Mouse (Mus musculus): ENCODE results near the gene Rbms1. TPM values are rescaled to one million over a fixed set of nuclear protein-coding genes. Genes with fewer than 3 reads are reported as not detected.

The Rbms1 gene
- polyA plus RNA-seq, 1 experiment from 2014 or later: 65.2 TPM

DNA sequence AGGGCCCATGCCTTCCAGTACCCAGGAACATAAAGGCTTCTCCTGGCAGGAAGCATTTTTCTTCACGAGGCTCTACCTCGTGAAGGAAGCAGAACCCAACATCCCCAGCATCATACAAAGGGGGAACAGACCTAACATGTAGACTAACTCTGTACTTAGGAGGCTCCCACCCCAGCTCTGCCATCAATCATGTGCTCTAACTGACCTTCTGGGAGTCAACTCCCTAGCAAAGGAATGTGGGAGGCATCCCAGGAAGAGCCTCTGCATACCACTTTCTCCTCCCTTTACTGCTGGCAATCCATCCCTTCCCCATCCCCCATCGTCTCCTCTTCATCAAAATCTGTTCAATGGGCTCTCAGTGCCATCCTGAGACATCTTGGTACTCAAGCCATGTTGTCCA lies 49.7 kb downstream of the Rbms1 start:
- Histone ChIP-seq H3K27me3 (replicated peaks) (no peaks in the 10 kb centered on the region), H3K4me2 (no peak overlapping the region), H3K9me3 (replicated peaks) (no peaks in the 10 kb centered on the region), H3K9ac (replicated peaks) (no peak overlapping the region), H3K4me1 (peaks cover 12% of the 10 kb centered on the region; the same call in 1 of the 2 replicates), H3K4me3 (replicated peaks) (no peak overlapping the region), H3K27ac (replicated peaks) (no peak overlapping the region), H3K36me3 (no peaks in the 10 kb centered on the region)
- WGBS: 42% methylated on average over 3 of the region's 3 CpGs
- ATAC-seq (ENCODE audit: low FRiP score): no peak

DNA sequence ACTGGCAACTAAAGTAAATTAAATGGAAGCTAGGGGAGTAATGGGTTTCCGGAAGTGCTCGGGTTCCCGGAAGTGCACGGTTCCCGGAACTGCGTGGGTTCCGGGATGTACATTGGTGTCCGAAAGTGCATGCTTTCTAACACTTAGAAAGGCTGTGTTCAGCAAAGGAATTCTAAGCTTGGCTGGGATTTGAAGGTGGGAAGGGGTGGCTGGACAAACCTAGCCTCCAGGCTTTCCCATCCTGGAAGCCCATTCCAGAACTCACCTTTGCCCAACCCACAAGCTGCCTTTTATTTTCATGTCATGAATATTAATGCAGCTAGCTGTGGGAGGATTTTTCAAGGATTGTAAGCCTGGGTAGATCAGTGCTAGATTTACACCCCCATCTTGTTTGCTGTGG lies 51.3 kb downstream of the Rbms1 start:
- H3K36me3 ChIP-seq: no peaks in the 10 kb centered on the region
- peaks cover 12% of the 10 kb centered on the region; the same call in 1 of the 2 replicates for H3K4me1 ChIP-seq
- ATAC-seq (ENCODE audit: low FRiP score): no peak
- no peaks in the 10 kb centered on the region for H3K27me3 ChIP-seq (replicated peaks)
- H3K4me3 ChIP-seq (replicated peaks): no peak overlapping the region
- H3K4me2 ChIP-seq: no peak overlapping the region
- no peak overlapping the region for H3K27ac ChIP-seq (replicated peaks)
- 80% methylated on average over 8 of the region's 8 CpGs for WGBS
- no peak overlapping the region for H3K9ac ChIP-seq (replicated peaks)
- H3K9me3 ChIP-seq (replicated peaks): no peaks in the 10 kb centered on the region

DNA sequence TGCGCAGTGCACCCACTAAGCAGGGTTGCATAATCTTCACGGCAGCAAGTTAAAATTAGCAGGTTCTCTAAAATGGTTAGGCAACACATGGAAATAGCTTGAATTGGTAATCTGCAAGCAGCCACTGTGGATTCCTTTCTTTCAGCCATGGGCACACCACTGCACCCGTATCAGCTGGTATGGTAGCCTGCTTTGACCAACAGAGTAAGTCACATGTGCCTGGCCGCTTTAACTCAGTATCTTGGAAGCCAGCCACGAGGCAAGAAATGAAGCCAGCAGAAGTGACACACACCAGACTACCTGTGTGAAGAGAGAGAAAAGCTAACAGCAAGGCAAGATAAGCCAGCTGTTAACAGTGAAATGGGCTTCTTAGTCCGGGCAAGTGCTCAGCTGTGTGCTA lies 52.2 kb downstream of the Rbms1 start:
- Histone ChIP-seq H3K27ac (replicated peaks) (no peak overlapping the region), H3K4me1 (peaks cover 12% of the 10 kb centered on the region; the same call in 1 of the 2 replicates), H3K4me3 (replicated peaks) (no peak overlapping the region), H3K4me2 (no peak overlapping the region), H3K36me3 (no peaks in the 10 kb centered on the region), H3K27me3 (replicated peaks) (no peaks in the 10 kb centered on the region), H3K9me3 (replicated peaks) (no peaks in the 10 kb centered on the region), H3K9ac (replicated peaks) (no peak overlapping the region)
- no peak for ATAC-seq (ENCODE audit: low FRiP score)
- WGBS: 68% methylated on average over 6 of the region's 6 CpGs

DNA sequence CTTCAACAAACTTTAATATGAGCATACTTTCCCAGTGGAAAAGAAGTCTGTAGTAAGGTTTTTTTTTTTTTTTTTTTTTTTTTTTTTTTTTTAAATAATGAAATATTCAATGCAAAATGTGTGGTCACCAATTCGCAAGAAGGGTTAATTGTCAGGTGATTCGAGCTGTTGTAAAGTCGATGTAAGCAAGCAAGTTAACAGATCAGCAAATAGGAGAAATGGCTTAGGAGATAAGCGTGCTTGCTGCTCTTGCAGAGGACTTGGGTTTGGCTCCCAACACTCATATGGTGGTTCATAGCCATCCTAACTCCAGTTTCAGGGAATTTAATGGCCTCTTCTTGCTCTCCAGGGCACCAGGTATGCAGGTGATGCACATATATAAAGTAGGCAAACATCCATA lies 54.4 kb downstream of the Rbms1 start:
- ATAC-seq (ENCODE audit: low FRiP score): no peak
- no peak overlapping the region for H3K4me2 ChIP-seq
- no peaks in the 10 kb centered on the region for H3K36me3 ChIP-seq
- 91% methylated on average over 4 of the region's 4 CpGs for WGBS
- peaks cover 12% of the 10 kb centered on the region; the same call in 1 of the 2 replicates for H3K4me1 ChIP-seq
- no peak overlapping the region for H3K4me3 ChIP-seq (replicated peaks)
- no peaks in the 10 kb centered on the region for H3K27me3 ChIP-seq (replicated peaks)
- H3K9me3 ChIP-seq (replicated peaks): no peaks in the 10 kb centered on the region
- no peak overlapping the region for H3K27ac ChIP-seq (replicated peaks)
- H3K9ac ChIP-seq (replicated peaks): no peak overlapping the region

DNA sequence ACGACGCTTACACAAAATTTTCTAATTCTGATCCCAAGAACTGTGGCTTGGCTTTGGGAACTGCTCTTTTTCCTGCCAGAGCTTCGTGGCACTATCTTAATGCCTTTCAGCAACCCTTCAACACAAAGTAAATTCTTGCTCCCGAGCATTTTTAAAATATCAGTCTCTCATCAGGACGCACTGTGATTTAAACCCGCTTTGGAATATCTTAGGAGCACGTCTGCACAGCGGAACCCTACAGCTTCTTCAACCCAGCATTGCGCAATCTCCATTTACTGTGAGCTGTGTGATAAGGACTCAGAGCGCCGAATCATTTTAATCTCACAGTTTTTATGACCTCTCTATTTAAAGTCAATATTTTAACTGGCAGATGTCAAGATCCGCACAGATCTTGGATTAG lies 54.9 kb downstream of the Rbms1 start:
- Histone ChIP-seq H3K4me3 (replicated peaks) (no peak overlapping the region), H3K27ac (replicated peaks) (no peak overlapping the region), H3K36me3 (no peaks in the 10 kb centered on the region), H3K4me1 (peaks cover 10% of the 10 kb centered on the region; the same call in 1 of the 2 replicates), H3K27me3 (replicated peaks) (no peaks in the 10 kb centered on the region), H3K4me2 (no peak overlapping the region), H3K9me3 (replicated peaks) (no peaks in the 10 kb centered on the region), H3K9ac (replicated peaks) (no peak overlapping the region)
- no peak for ATAC-seq (ENCODE audit: low FRiP score)
- WGBS: 90% methylated on average over 12 of the region's 12 CpGs

DNA sequence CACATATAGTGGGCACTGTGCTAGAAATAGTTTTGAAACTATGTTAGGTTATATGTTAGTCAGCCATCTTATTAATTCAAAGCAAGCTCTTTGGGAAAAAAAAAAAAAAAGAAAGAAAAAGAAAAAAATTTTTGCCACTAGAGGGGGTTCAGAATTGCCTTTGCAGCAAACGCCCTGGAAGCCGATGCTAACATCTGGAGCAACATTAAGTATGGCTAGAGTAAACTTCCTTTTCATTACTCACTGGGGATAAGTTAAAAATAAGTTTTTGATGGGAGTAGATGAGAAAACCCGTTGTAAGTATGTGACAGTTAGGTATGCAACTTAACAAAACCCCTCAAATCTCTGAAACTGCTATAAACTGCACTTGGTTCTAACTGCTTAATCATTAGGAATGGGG lies 57.7 kb downstream of the Rbms1 start:
- 0 out of 2 replicates have a peak overlapping the region, but pooled peaks have one; percentile 23 for H3K27ac ChIP-seq (replicated peaks)
- no peaks in the 10 kb centered on the region for H3K4me1 ChIP-seq
- H3K4me3 ChIP-seq (replicated peaks): no peak overlapping the region
- H3K9me3 ChIP-seq (replicated peaks): no peaks in the 10 kb centered on the region
- no peaks in the 10 kb centered on the region for H3K36me3 ChIP-seq
- 29% methylated on average over 3 of the region's 3 CpGs for WGBS
- no peaks in the 10 kb centered on the region for H3K27me3 ChIP-seq (replicated peaks)
- no peak overlapping the region for H3K9ac ChIP-seq (replicated peaks)
- no peak for ATAC-seq (ENCODE audit: low FRiP score)
- no peak overlapping the region for H3K4me2 ChIP-seq

DNA sequence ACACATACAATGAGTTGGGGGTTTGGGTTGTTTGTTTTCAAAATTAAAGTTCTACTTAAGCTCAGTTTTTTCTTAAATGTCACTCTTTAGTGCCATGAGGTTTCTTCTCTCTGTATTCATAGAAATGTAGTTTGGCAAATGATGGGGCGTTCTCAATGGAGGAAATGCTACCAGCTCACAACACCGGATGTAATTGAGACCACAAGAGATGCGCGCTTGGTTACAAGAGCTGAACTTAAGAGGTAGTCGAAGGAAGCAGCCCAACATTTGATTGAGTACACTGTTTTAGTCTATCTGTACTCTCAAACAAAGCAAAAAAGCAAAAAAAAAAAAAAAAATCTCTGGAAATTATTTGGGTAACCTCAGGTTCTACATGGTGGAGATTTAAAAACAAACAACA lies 58.9 kb downstream of the Rbms1 start:
- Histone ChIP-seq H3K9me3 (replicated peaks) (no peaks in the 10 kb centered on the region), H3K4me3 (replicated peaks) (no peak overlapping the region), H3K36me3 (no peaks in the 10 kb centered on the region), H3K27me3 (replicated peaks) (no peaks in the 10 kb centered on the region), H3K27ac (replicated peaks) (no peak overlapping the region), H3K4me1 (no peaks in the 10 kb centered on the region), H3K9ac (replicated peaks) (no peak overlapping the region), H3K4me2 (no peak overlapping the region)
- WGBS: 91% methylated on average over 5 of the region's 5 CpGs
- ATAC-seq (ENCODE audit: low FRiP score): no peak

DNA sequence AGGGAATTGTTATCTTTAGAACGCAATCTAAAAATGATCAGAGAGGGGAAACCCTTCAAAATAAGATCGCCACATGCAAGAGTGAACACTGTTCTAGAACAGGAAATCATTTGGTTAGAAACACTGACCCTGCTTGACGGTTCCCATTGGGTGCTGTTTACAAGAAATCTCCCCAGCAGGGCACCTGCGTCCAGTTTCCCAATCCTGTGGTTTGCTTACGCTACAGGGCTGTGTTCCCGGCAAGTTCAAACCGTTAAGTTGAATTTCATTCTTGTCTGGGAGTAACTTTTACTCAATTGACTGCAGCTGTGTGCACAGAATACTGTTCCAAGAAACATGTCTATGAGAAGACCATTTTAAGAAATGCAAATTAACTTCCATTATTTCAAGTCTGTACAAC lies 59.5 kb downstream of the Rbms1 start:
- Histone ChIP-seq H3K4me1 (no peaks in the 10 kb centered on the region), H3K4me3 (replicated peaks) (no peak overlapping the region), H3K27ac (replicated peaks) (no peak overlapping the region), H3K9me3 (replicated peaks) (no peaks in the 10 kb centered on the region), H3K27me3 (replicated peaks) (no peaks in the 10 kb centered on the region), H3K4me2 (no peak overlapping the region), H3K9ac (replicated peaks) (no peak overlapping the region), H3K36me3 (no peaks in the 10 kb centered on the region)
- ATAC-seq (ENCODE audit: low FRiP score): no peak
- 78% methylated on average over 7 of the region's 7 CpGs for WGBS

DNA sequence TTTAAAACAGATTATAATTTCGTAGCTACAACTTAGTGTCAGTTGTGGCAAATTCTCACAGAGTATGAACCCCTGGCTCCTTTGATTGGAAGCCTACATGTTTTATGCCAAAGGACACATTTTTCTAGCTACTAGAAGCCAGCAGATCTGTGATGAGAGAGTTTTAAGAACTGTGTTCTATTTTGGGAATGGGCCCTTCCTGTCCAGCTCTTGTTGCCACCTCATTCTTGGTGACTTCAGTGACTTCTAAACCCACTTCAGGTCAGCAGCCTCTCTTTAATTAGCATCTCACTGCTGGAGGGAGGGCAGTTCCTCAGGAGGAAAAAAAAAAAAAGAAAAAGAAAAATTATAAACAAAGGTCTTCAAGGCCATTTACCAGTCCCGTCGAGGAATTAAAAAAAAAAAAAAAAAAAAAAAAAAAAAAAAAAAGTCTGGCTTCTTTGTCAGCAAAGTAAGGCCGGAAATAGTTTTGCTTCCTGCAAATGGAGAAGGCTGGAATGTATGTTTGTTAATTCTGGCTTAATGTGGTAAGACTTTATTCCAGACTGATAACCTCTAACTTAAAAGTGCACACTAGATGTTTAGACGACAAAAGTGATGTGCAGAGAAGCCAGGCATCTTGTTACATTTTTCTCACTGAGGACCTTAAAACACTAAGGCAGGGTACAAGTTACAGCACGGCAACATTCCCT lies 60.4 kb downstream of the Rbms1 start:
- no peak overlapping the region for H3K9ac ChIP-seq (replicated peaks)
- no peaks in the 10 kb centered on the region for H3K4me1 ChIP-seq
- H3K27ac ChIP-seq (replicated peaks): no peak overlapping the region
- 80% methylated on average over 6 of the region's 6 CpGs for WGBS
- no peaks in the 10 kb centered on the region for H3K9me3 ChIP-seq (replicated peaks)
- H3K36me3 ChIP-seq: no peaks in the 10 kb centered on the region
- no peak for ATAC-seq (ENCODE audit: low FRiP score)
- H3K4me3 ChIP-seq (replicated peaks): no peak overlapping the region
- no peak overlapping the region for H3K4me2 ChIP-seq
- no peaks in the 10 kb centered on the region for H3K27me3 ChIP-seq (replicated peaks)

DNA sequence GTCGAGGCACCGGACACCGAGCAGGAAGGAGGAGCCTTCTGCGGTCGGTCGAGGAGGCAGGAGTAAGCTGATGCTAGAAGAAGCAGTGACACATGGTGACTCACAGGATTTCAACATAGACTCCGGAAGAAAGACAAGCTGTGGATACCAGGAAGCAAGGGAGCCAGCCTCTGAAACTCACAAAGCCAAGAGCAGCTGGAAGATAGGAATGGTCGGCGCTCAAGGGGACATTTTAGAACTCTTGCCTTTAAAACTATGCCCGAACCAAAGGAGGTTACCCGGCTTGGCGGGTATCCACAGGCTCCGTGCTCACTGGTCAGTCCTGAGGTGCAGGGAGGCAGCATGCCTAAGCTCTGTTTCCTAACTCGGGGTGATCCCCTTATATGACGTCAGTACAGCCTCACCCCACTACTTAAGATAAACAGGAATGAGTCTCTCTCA lies 61.5 kb downstream of the Rbms1 start:
- no peak for ATAC-seq (ENCODE audit: low FRiP score)
- H3K4me1 ChIP-seq: no peaks in the 10 kb centered on the region
- H3K36me3 ChIP-seq: no peaks in the 10 kb centered on the region
- H3K27ac ChIP-seq (replicated peaks): no peak overlapping the region
- no peak overlapping the region for H3K9ac ChIP-seq (replicated peaks)
- no peaks in the 10 kb centered on the region for H3K9me3 ChIP-seq (replicated peaks)
- 79% methylated on average over 15 of the region's 15 CpGs for WGBS
- H3K4me2 ChIP-seq: no peak overlapping the region
- H3K27me3 ChIP-seq (replicated peaks): no peaks in the 10 kb centered on the region
- H3K4me3 ChIP-seq (replicated peaks): no peak overlapping the region

DNA sequence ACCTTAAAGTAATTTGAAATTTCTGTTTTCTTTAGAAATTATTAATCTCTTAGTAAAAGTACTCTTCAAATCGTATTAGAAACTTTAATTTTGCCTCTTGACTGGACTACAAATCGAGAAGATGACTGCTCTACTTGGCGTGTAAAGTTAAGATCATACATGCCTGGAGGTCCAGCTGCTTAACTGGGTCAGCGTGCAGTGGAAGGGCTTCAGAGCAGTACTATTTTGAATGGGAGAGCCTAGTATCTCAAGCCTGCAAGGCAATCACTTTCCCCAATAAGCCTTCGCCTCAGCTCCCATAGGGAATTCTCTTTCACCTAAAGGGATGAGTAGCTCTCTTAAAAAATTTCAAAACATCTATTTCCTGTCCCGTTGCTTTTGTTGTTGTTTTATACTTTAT lies 62.0 kb downstream of the Rbms1 start:
- no peak for ATAC-seq (ENCODE audit: low FRiP score)
- no peaks in the 10 kb centered on the region for H3K27me3 ChIP-seq (replicated peaks)
- H3K4me2 ChIP-seq: no peak overlapping the region
- no peak overlapping the region for H3K27ac ChIP-seq (replicated peaks)
- WGBS: 90% methylated on average over 6 of the region's 6 CpGs
- no peaks in the 10 kb centered on the region for H3K9me3 ChIP-seq (replicated peaks)
- no peak overlapping the region for H3K4me3 ChIP-seq (replicated peaks)
- no peaks in the 10 kb centered on the region for H3K36me3 ChIP-seq
- no peak overlapping the region for H3K9ac ChIP-seq (replicated peaks)
- no peaks in the 10 kb centered on the region for H3K4me1 ChIP-seq

DNA sequence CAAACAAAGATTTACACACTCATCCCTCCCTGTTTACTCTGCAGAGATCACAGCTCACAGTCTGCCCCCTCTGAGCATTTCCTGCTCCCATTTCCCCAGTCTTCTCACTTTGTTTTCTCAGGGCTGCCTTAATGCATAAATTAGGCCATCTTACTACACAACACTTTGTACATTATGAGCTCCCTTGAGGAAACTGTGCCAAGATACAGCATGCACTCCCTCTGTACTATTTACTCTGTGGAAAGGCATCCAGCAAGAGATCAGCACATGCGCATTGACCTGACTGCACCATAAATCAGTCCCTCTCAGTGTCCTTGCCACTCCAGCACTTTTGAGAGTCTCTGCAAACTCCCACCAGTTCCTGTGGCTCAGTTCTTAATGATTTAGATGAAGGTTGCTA lies 70.0 kb downstream of the Rbms1 start:
- 62% methylated on average over 1 of the region's 1 CpGs for WGBS
- H3K36me3 ChIP-seq: no peaks in the 10 kb centered on the region
- no peak overlapping the region for H3K4me3 ChIP-seq (replicated peaks)
- no peak overlapping the region for H3K9ac ChIP-seq (replicated peaks)
- ATAC-seq (ENCODE audit: low FRiP score): peak; percentile 28; the same call in 1 of the 2 replicates
- H3K4me1 ChIP-seq: 0 out of 2 replicates have a peak, but pooled peaks cover 4% of the 10 kb centered on the region
- H3K4me2 ChIP-seq: no peak overlapping the region
- H3K27me3 ChIP-seq (replicated peaks): no peaks in the 10 kb centered on the region
- H3K27ac ChIP-seq (replicated peaks): no peak overlapping the region
- no peaks in the 10 kb centered on the region for H3K9me3 ChIP-seq (replicated peaks)

Data from neural tube, embryonic 15.5 days (tissue).